Comparison of ENCODE assay signal across 24 mouse cellular contexts in the genomic region with DNA sequence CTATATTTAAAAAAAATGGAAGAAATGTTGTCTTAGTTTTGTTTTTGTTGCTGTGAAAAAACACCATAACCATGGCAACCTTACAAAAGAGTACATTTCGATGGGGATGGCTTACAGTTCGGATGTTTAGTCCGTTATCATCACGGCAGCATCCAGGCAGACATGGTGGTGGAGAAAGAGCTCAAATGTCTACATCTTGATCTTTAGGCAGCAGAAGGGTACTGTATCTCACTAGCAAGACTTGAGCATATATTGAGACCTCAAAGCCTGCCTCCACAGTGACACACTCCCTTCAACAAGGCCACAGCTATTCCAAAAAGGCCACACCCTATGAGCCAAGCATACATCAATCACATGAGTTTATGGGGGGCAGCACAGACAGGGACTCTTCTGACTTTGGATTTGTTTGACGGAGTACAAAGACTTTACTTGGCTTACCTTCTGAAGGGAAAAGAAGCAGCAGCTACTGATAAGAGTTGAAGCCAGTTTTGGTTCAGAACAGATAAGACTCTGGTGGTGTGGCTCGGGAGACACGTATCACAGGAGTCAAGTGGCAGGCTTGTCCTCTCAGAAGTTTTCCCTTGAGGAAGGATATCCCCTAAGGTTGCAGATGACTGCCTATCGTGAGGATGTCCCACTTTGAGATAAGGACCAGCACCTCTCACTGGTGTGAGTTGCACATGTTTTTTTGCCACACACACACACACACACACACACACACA.
A peak's percentile ranks its signal among the peaks of the same experiment; 100 is the strongest.
DNase-seq lines count a peak whose midpoint lies in the region; ATAC-seq lines count a peak whose summit lies in the region.
"Had no signal": no experiment of that assay in that cellular context is flagged by ENCODE, and none has a peak within 500 bp of the region (broad histone marks: within the 10 kb centered on the region; RNA-seq: fewer than 3 reads in every experiment).

No protein-coding gene starts in this region.

- H3K27ac ChIP-seq in liver, embryonic 12.5 days = no peak overlapping the region
- peak overlapping the region; percentile 63 for H3K27ac ChIP-seq in liver, embryonic 16.5 days (ENCODE audit: low read length)
- no peak overlapping the region for H3K27ac ChIP-seq in kidney, embryonic 15.5 days
- H3K27ac ChIP-seq: embryonic facial prominence, embryonic 13.5 days; forebrain, embryonic 12.5 days; gastrocnemius, adult 2 months; heart, embryonic 13.5 days; hindbrain, embryonic 12.5 days had no signal

- peak; percentile 89 for ATAC-seq in liver, embryonic 12.5 days
- peak; percentile 89 for ATAC-seq in liver, embryonic 16.5 days (ENCODE audit: low read depth)
- ATAC-seq in kidney, embryonic 15.5 days (replicated peaks; ENCODE audit: low FRiP score) = no peak
- ATAC-seq: activated CD4-positive, CD25-positive, alpha-beta regulatory T cell, adult 4 months; forebrain, embryonic 16.5 days; hindbrain, embryonic 16.5 days; Patski had no signal

- 36% methylated on average over 8 of the region's 8 CpGs for WGBS in liver, embryonic 12.5 days (ENCODE audit: insufficient replicate concordance)
- WGBS in liver, embryonic 16.5 days (ENCODE audit: insufficient replicate concordance) = 30% methylated on average over 8 of the region's 8 CpGs
- 95% methylated on average over 8 of the region's 8 CpGs for WGBS in kidney, embryonic 15.5 days

- peaks cover 19% of the 10 kb centered on the region for H3K4me1 ChIP-seq in liver, embryonic 12.5 days
- peaks cover 11% of the 10 kb centered on the region for H3K4me1 ChIP-seq in liver, embryonic 16.5 days (ENCODE audit: control insufficient read depth, low read depth, low read length)
- peaks cover 13% of the 10 kb centered on the region; the same call in 1 of the 2 replicates for H3K4me1 ChIP-seq in kidney, embryonic 15.5 days
- H3K4me1 ChIP-seq: forebrain, embryonic 12.5 days; hindbrain, embryonic 12.5 days had no signal

- intact Hi-C loops in heart, postnatal 14 days (cut with DNase I) = no loop called here

- H3K27me3 ChIP-seq in liver, embryonic 12.5 days (replicated peaks) = no peaks in the 10 kb centered on the region
- H3K27me3 ChIP-seq in liver, embryonic 16.5 days (ENCODE audit: control insufficient read depth, insufficient read depth, low read depth, low read length) = no peaks in the 10 kb centered on the region
- H3K27me3 ChIP-seq in kidney, embryonic 15.5 days = no peaks in the 10 kb centered on the region
- H3K27me3 ChIP-seq: embryonic facial prominence, embryonic 13.5 days; forebrain, embryonic 12.5 days; heart, embryonic 13.5 days; hindbrain, embryonic 12.5 days; Patski had no signal

- H3K9me3 ChIP-seq in liver, embryonic 12.5 days (replicated peaks) = no peaks in the 10 kb centered on the region
- no peaks in the 10 kb centered on the region for H3K9me3 ChIP-seq in liver, embryonic 16.5 days (replicated peaks; ENCODE audit: control insufficient read depth, low read length)
- no peaks in the 10 kb centered on the region for H3K9me3 ChIP-seq in kidney, embryonic 15.5 days (replicated peaks)
- H3K9me3 ChIP-seq: embryonic facial prominence, embryonic 13.5 days; forebrain, embryonic 12.5 days; heart, embryonic 13.5 days; hindbrain, embryonic 12.5 days had no signal

- peak; percentile 80 for DNase-seq in heart, adult 11 months
- no peak for DNase-seq in heart, postnatal 14 days
- DNase-seq in layer of hippocampus, postnatal 10 days (ENCODE audit: low spot score in 2 of 2) = no peak
- no peak for DNase-seq in cerebellum, postnatal 10 days
- no peak for DNase-seq in frontal cortex, postnatal 25 days (ENCODE audit: low spot score in 2 of 2)
- DNase-seq: adrenal gland, postnatal 25 days; B cell, adult 2 months; cerebellum, adult 11 months; cerebellum, adult 8-10 months; cerebellum, postnatal 25 days; gastrocnemius, adult 2 months; gastrocnemius, postnatal 25 days; heart, postnatal 4 days had no signal

- H3K36me3 ChIP-seq in liver, embryonic 12.5 days = no peaks in the 10 kb centered on the region
- H3K36me3 ChIP-seq in liver, embryonic 16.5 days (ENCODE audit: control insufficient read depth, insufficient read depth) = no peaks in the 10 kb centered on the region
- H3K36me3 ChIP-seq in kidney, embryonic 15.5 days = no peaks in the 10 kb centered on the region
- H3K36me3 ChIP-seq: embryonic facial prominence, embryonic 13.5 days; forebrain, embryonic 12.5 days; heart, embryonic 13.5 days; hindbrain, embryonic 12.5 days had no signal

- no peak overlapping the region for H3K9ac ChIP-seq in liver, embryonic 12.5 days
- H3K9ac ChIP-seq in liver, embryonic 16.5 days (ENCODE audit: low read depth, low read length) = no peak overlapping the region
- no peak overlapping the region for H3K9ac ChIP-seq in kidney, embryonic 15.5 days
- H3K9ac ChIP-seq: embryonic facial prominence, embryonic 13.5 days; forebrain, embryonic 12.5 days; heart, embryonic 13.5 days; hindbrain, embryonic 12.5 days had no signal

- H3K4me2 ChIP-seq in liver, embryonic 12.5 days = 0 out of 2 replicates have a peak overlapping the region, but pooled peaks have one; percentile 18
- peak overlapping the region; percentile 30; the same call in 1 of the 2 replicates for H3K4me2 ChIP-seq in liver, embryonic 16.5 days (ENCODE audit: low read depth, low read length)
- H3K4me2 ChIP-seq in kidney, embryonic 15.5 days = no peak overlapping the region
- H3K4me2 ChIP-seq: embryonic facial prominence, embryonic 13.5 days; forebrain, embryonic 12.5 days; heart, embryonic 13.5 days; hindbrain, embryonic 12.5 days had no signal

- H3K4me3 ChIP-seq in liver, embryonic 12.5 days = no peak overlapping the region
- H3K4me3 ChIP-seq in liver, embryonic 16.5 days (ENCODE audit: low read depth, low read length) = no peak overlapping the region
- H3K4me3 ChIP-seq in kidney, embryonic 15.5 days (replicated peaks) = no peak overlapping the region
- H3K4me3 ChIP-seq: embryonic facial prominence, embryonic 13.5 days; forebrain, embryonic 12.5 days; gastrocnemius, adult 2 months; heart, embryonic 13.5 days; hindbrain, embryonic 12.5 days had no signal
